Comparison of ENCODE assay signal across 8 mouse cellular contexts in the genomic region with DNA sequence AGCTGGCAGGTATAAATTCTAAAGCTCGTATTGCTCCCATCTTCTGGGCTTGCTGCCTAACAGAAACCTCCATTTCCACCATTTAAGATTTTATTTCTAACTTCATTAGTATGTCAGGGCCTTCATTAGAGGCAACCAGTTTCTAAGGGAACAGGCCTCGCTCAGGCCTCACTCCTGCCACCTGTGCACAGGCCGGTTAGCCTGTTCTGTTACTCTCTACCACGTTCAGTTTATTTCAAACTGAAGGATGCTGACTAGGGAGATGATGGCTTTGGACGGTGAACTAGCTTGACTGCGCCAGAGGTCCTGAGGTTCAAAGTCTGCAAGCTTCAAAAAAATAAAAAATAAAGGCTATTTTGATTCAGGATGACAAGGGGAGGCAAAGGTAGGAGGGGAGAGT. TPM values are rescaled to one million over a fixed set of nuclear protein-coding genes. Genes with fewer than 3 reads are reported as not detected.
DNase-seq lines count a peak whose midpoint lies in the region; ATAC-seq and TF ChIP-seq lines count a peak whose summit lies in the region.

No protein-coding gene starts in this region.

- no peak for TF ChIP-seq CTCF in testis, adult 2 months (IDR thresholded peaks at IDR 0.05; ENCODE audit: control insufficient read depth, insufficient read depth, insufficient replicate concordance, low read depth, low read length)

- no peaks in the 10 kb centered on the region for H3K9me3 ChIP-seq in hindbrain, embryonic 11.5 days (ENCODE audit: control insufficient read depth, low read length)
- no peaks in the 10 kb centered on the region for H3K9me3 ChIP-seq in liver, embryonic 15.5 days (replicated peaks)

- H3K9ac ChIP-seq in hindbrain, embryonic 11.5 days (ENCODE audit: low read depth, low read length) = peak overlapping the region; percentile 97
- peak overlapping the region; percentile 87 for H3K9ac ChIP-seq in liver, embryonic 15.5 days

- 13% methylated on average over 6 of the region's 6 CpGs for WGBS in hindbrain, embryonic 11.5 days
- WGBS in liver, embryonic 15.5 days (ENCODE audit: insufficient replicate concordance) = 5% methylated on average over 6 of the region's 6 CpGs

- H3K27me3 ChIP-seq in testis, adult 2 months (ENCODE audit: control insufficient read depth, insufficient read depth, low read length) = no peaks in the 10 kb centered on the region
- no peaks in the 10 kb centered on the region for H3K27me3 ChIP-seq in hindbrain, embryonic 11.5 days (ENCODE audit: control insufficient read depth, insufficient read depth, low read length)
- H3K27me3 ChIP-seq in liver, embryonic 15.5 days = peaks cover 42% of the 10 kb centered on the region

- no peak for ATAC-seq in hindbrain, embryonic 11.5 days (ENCODE audit: low FRiP score)
- peak; percentile 14; the same call in 1 of the 2 replicates for ATAC-seq in liver, embryonic 15.5 days (ENCODE audit: insufficient read depth)

- H3K4me1 ChIP-seq in testis, adult 2 months (ENCODE audit: control insufficient read depth, insufficient read depth, low read length) = peaks cover 18% of the 10 kb centered on the region
- H3K4me1 ChIP-seq in hindbrain, embryonic 11.5 days (replicated peaks; ENCODE audit: control insufficient read depth, insufficient read depth, low read length) = peaks cover 8% of the 10 kb centered on the region; the same call in 1 of the 2 replicates
- peaks cover 33% of the 10 kb centered on the region for H3K4me1 ChIP-seq in liver, embryonic 15.5 days (replicated peaks)

- peak overlapping the region; percentile 96 for H3K4me3 ChIP-seq in testis, adult 2 months (ENCODE audit: control insufficient read depth, low read depth, low read length)
- peak overlapping the region; percentile 63 for H3K4me3 ChIP-seq in hindbrain, embryonic 11.5 days (ENCODE audit: low read depth, low read length)
- peak overlapping the region; percentile 82 for H3K4me3 ChIP-seq in liver, embryonic 15.5 days (replicated peaks)

- peak overlapping the region; percentile 72 for H3K4me2 ChIP-seq in hindbrain, embryonic 11.5 days (replicated peaks; ENCODE audit: low read depth, low read length)
- H3K4me2 ChIP-seq in liver, embryonic 15.5 days = peak overlapping the region; percentile 79

- TF ChIP-seq POLR2A in testis, adult 2 months (IDR thresholded peaks at IDR 0.05; ENCODE audit: control insufficient read depth, low read depth, low read length) = no peak

- peak; percentile 10 to 17 for DNase-seq in adrenal gland, postnatal 36 days
- no peak for DNase-seq in adrenal gland, adult 8-10 months
- no peak for DNase-seq in testis, postnatal 10 days (ENCODE audit: low spot score)
- DNase-seq in hindbrain, embryonic 11.5 days (ENCODE audit: low spot score) = no peak
- DNase-seq in Muller cell, postnatal 12 days (ENCODE audit: inconsistent ontology term) = no peak
- DNase-seq in right cerebral cortex, postnatal 4 days = no peak

- no peaks in the 10 kb centered on the region for H3K36me3 ChIP-seq in testis, adult 2 months (ENCODE audit: control insufficient read depth, insufficient read depth, low read length)
- H3K36me3 ChIP-seq in hindbrain, embryonic 11.5 days (ENCODE audit: control insufficient read depth, insufficient read depth, low read length) = peaks cover 5% of the 10 kb centered on the region; the same call in 1 of the 2 replicates
- H3K36me3 ChIP-seq in liver, embryonic 15.5 days (replicated peaks) = peaks cover 43% of the 10 kb centered on the region

- peak overlapping the region; percentile 96 for H3K27ac ChIP-seq in testis, adult 2 months (ENCODE audit: control insufficient read depth, insufficient read depth, low read depth, low read length)
- H3K27ac ChIP-seq in hindbrain, embryonic 11.5 days (ENCODE audit: low read depth, low read length) = peak overlapping the region; percentile 79
- peak overlapping the region; percentile 81 for H3K27ac ChIP-seq in liver, embryonic 15.5 days (replicated peaks)

RNA-seq across cellular contexts. Expression of a gene that starts 1.9 kb away (rescaled TPM):
- total RNA-seq in adrenal gland, postnatal 36 days (2021) = 10 to 100 TPM; 16.8 to 20.8 TPM
- 10 to 100 TPM in 2 of 4 experiments, 1 to 10 TPM in 2; 6.2 to 23.7 (median 10.8) TPM for total RNA-seq in adrenal gland, adult 8-10 months (2022)
- polyA plus RNA-seq in testis, adult 2 months (2012; rRNA removed) = 53.6 and 70.7 TPM in 2 replicates
- polyA plus RNA-seq in hindbrain, embryonic 11.5 days (2014; fragmentation: Nextera tagmentation; extraction: Ambion mirVana) = 57.6 and 66.0 TPM in 2 replicates
- 26.9 and 29.4 TPM in 2 replicates for polyA plus RNA-seq in liver, embryonic 15.5 days (2015; fragmentation: Nextera tagmentation; extraction: Ambion mirVana)

RNA-seq across cellular contexts. Expression of a gene that starts 45.0 kb away (rescaled TPM):
- 10 to 100 TPM; 65.5 to 66.3 TPM for total RNA-seq in adrenal gland, postnatal 36 days (2021)
- total RNA-seq in adrenal gland, adult 8-10 months (2022) = 100 to 1,000 TPM in 1 of 4 experiments, 10 to 100 TPM in 3; 55.5 to 104 (median 76.0) TPM
- polyA plus RNA-seq in testis, adult 2 months (2012; rRNA removed) = 33.9 and 42.9 TPM in 2 replicates
- polyA plus RNA-seq in hindbrain, embryonic 11.5 days (2014; fragmentation: Nextera tagmentation; extraction: Ambion mirVana) = 14.7 and 15.5 TPM in 2 replicates
- 8.8 and 10.5 TPM in 2 replicates for polyA plus RNA-seq in liver, embryonic 15.5 days (2015; fragmentation: Nextera tagmentation; extraction: Ambion mirVana)

RNA-seq across cellular contexts. Expression of a gene that starts 45.4 kb away (rescaled TPM):
- total RNA-seq in adrenal gland, postnatal 36 days (2021) = 1 to 10 TPM; 1.2 to 1.4 TPM
- total RNA-seq in adrenal gland, adult 8-10 months (2022) = 1 to 10 TPM in 2 of 4 experiments, not detected in 2; 2.0 to 2.1 TPM
- 0.68 TPM in 1 of 2 replicates, not detected in the other for polyA plus RNA-seq in testis, adult 2 months (2012; rRNA removed)
- polyA plus RNA-seq in hindbrain, embryonic 11.5 days (2014; fragmentation: Nextera tagmentation; extraction: Ambion mirVana) = 0.93 TPM in 1 of 2 replicates, not detected in the other
- not detected in 2 replicates for polyA plus RNA-seq in liver, embryonic 15.5 days (2015; fragmentation: Nextera tagmentation; extraction: Ambion mirVana)

RNA-seq across cellular contexts. Expression of a gene that starts 51.7 kb away (rescaled TPM):
- 100 to 1,000 TPM in 1 of 2 experiments, 10 to 100 TPM in 1; 92.7 to 110 TPM for total RNA-seq in adrenal gland, postnatal 36 days (2021)
- total RNA-seq in adrenal gland, adult 8-10 months (2022) = 100 to 1,000 TPM; 119 to 225 (median 182) TPM
- 18.0 and 20.1 TPM in 2 replicates for polyA plus RNA-seq in testis, adult 2 months (2012; rRNA removed)
- polyA plus RNA-seq in hindbrain, embryonic 11.5 days (2014; fragmentation: Nextera tagmentation; extraction: Ambion mirVana) = 26.2 and 30.1 TPM in 2 replicates
- 12.8 and 14.5 TPM in 2 replicates for polyA plus RNA-seq in liver, embryonic 15.5 days (2015; fragmentation: Nextera tagmentation; extraction: Ambion mirVana)

Comparison
In these comparisons a context has a peak if more than half of its experiments do, and no peak if none do; other contexts are left out.
1. DNase-seq: peak in adrenal gland, postnatal 36 days (2 of 2); none in adrenal gland, adult 8-10 months (single experiment), testis, postnatal 10 days (single experiment), hindbrain, embryonic 11.5 days (single experiment), Muller cell, postnatal 12 days (single experiment) and right cerebral cortex, postnatal 4 days (single experiment).
2. Peak in every context shown above with its lines, with median percentiles within 50 percentile points of each other: H3K27ac ChIP-seq and H3K4me3 ChIP-seq.